Mouse (Mus musculus) cerebellum, adult 2 months (tissue): ENCODE results near the gene Smim20. TPM values are rescaled to one million over a fixed set of nuclear protein-coding genes. Genes with fewer than 3 reads are reported as not detected.
A peak's percentile ranks its signal among the peaks of the same experiment; 100 is the strongest.

Experiments used
- DNase-seq, 2 experiments: peaks; one replicate each; pipeline ENCODE4 v3.0.0; 2021
- H3K27ac ChIP-seq: fragments of 200-500 bp; 2 replicates; pipeline ENCODE4 v1.5.1; 2012; ENCODE audit warnings: low read length, control low read depth, inconsistent platforms; ENCODE audit not compliant: insufficient read depth
- H3K27me3 ChIP-seq: fragments of 200-500 bp; 2 replicates; pipeline ENCODE4 v1.6.1; 2012; ENCODE audit warnings: inconsistent platforms, mild to moderate bottlenecking, low read length, moderate library complexity; ENCODE audit not compliant: control insufficient read depth, insufficient read depth
- H3K4me1 ChIP-seq: fragments of 200-500 bp; 2 replicates; pipeline ENCODE4 v1.6.1; 2011; ENCODE audit warnings: low read length; ENCODE audit not compliant: control insufficient read depth, insufficient read depth
- H3K4me3 ChIP-seq: fragments of 200-500 bp; replicated peaks from 2 replicates; pipeline ENCODE3; 2011; ENCODE audit warnings: mild to moderate bottlenecking, low read depth, low read length, control low read depth; ENCODE audit not compliant: insufficient read depth
- CTCF ChIP-seq: fragments of 200-500 bp; IDR thresholded peaks from 2 replicates; pipeline ENCODE4 v1.5.1; 2011; ENCODE audit warnings: low read depth, mild to moderate bottlenecking, control low read depth, low read length, moderate library complexity, borderline replicate concordance; ENCODE audit not compliant: insufficient read depth
- POLR2A ChIP-seq: fragments of 200-500 bp; IDR thresholded peaks from 2 replicates; pipeline ENCODE4 v1.6.1; 2011; ENCODE audit warnings: low read length, control low read depth, borderline replicate concordance; ENCODE audit not compliant: insufficient read depth
- WGBS: fragments of 180-500 bp; shearing (Covaris S2); methylation state at CpG from one replicate; pipeline ENCODE4 v1.1.7; 2018; 5-methylcytosine and 5-hydroxymethylcytosine counted together
- polyA plus RNA-seq: library from polyadenylated mRNA; depleted of rRNA; stranded (reverse); fragments of >200 nt; gene quantifications from 2 replicates; pipeline ENCODE4 v1.2.3, GENCODE M21; 2012; rRNA removed

Smim20 gene
- 63.4 and 64.5 TPM in 2 replicates for polyA plus RNA-seq

- peak; percentile 45; the same call in 1 of the 2 replicates for TF ChIP-seq POLR2A
- TF ChIP-seq CTCF: no peak
- Histone ChIP-seq H3K4me1 (peaks cover 16% of the 10 kb centered on the region), H3K4me3 (peak within 1 kb of the TSS; percentile 87), H3K27ac (peak within 1 kb of the TSS; percentile 48), H3K27me3 (no peaks in the 10 kb centered on the region)
- WGBS: 15% methylated on average over 53 of the region's 53 CpGs
- DNase-seq: peak; percentile 82 to 85
Observed at GRCm38 (mm10) chr5:53266931-53267853, at the start of gene Smim20. Gene Smim20, plus strand, starts transcription at chr5:53267083.

- no peak for DNase-seq
- no peak overlapping the region for H3K4me3 ChIP-seq
- TF ChIP-seq CTCF (no peak), POLR2A (no peak)
- no peaks in the 10 kb centered on the region for H3K27me3 ChIP-seq
- H3K27ac ChIP-seq: no peak overlapping the region
- 92% methylated on average over 13 of the region's 13 CpGs for WGBS
- no peaks in the 10 kb centered on the region for H3K4me1 ChIP-seq
Observed at GRCm38 (mm10) chr5:53225434-53225833, 41.4 kb upstream of the Smim20 start.

GRCm38 (mm10) chr5:53230560-53230959 lies 36.3 kb upstream of the Smim20 start:
- TF ChIP-seq POLR2A (no peak), CTCF (no peak)
- no peak overlapping the region for H3K4me3 ChIP-seq

GRCm38 (mm10) chr5:53235551-53235950 lies 31.3 kb upstream of the Smim20 start:
- Histone ChIP-seq H3K4me3 (no peak overlapping the region), H3K27ac (no peak overlapping the region), H3K27me3 (no peaks in the 10 kb centered on the region; the same call in 1 of the 2 replicates), H3K4me1 (peaks cover 8% of the 10 kb centered on the region)
- 66% methylated on average over 4 of the region's 4 CpGs for WGBS
- DNase-seq: no peak
- TF ChIP-seq CTCF (no peak), POLR2A (no peak)

More at GRCm38 (mm10) chr5:53230560-53230959, 36.3 kb upstream of the Smim20 start:
- no peak for DNase-seq
- 49% methylated on average over 4 of the region's 4 CpGs for WGBS
- H3K27me3 ChIP-seq: no peaks in the 10 kb centered on the region
- no peak overlapping the region for H3K27ac ChIP-seq
- peaks cover 2% of the 10 kb centered on the region for H3K4me1 ChIP-seq

GRCm38 (mm10) chr5:53236136-53236535 lies 30.7 kb upstream of the Smim20 start:
- TF ChIP-seq CTCF: no peak
- no peak for TF ChIP-seq POLR2A
- DNase-seq: peak in 1 of 2 experiments; percentile 64
- Histone ChIP-seq H3K4me1 (peaks cover 8% of the 10 kb centered on the region), H3K27me3 (no peaks in the 10 kb centered on the region; the same call in 1 of the 2 replicates), H3K4me3 (no peak overlapping the region), H3K27ac (no peak overlapping the region)
- 33% methylated on average over 5 of the region's 5 CpGs for whole genome bisulfite sequencing

GRCm38 (mm10) chr5:53236749-53237148 lies 30.1 kb upstream of the Smim20 start:
- Histone ChIP-seq H3K27ac (no peak overlapping the region), H3K4me1 (peaks cover 8% of the 10 kb centered on the region), H3K4me3 (no peak overlapping the region), H3K27me3 (no peaks in the 10 kb centered on the region; the same call in 1 of the 2 replicates)
- 64% methylated on average over 7 of the region's 8 CpGs for WGBS
- TF ChIP-seq POLR2A (no peak), CTCF (no peak)
- DNase-seq: peak in 1 of 2 experiments; percentile 48

- Histone ChIP-seq H3K4me3 (no peak overlapping the region), H3K4me1 (peaks cover 8% of the 10 kb centered on the region), H3K27ac (no peak overlapping the region), H3K27me3 (no peaks in the 10 kb centered on the region; the same call in 1 of the 2 replicates)
- TF ChIP-seq CTCF (no peak), POLR2A (no peak)
- WGBS: 71% methylated on average over 7 of the region's 7 CpGs
- no peak for DNase-seq
Observed at GRCm38 (mm10) chr5:53238761-53239160, 28.1 kb upstream of the Smim20 start.

GRCm38 (mm10) chr5:53239189-53239588 lies 27.7 kb upstream of the Smim20 start:
- DNase-seq: no peak
- Histone ChIP-seq H3K4me1 (peaks cover 8% of the 10 kb centered on the region), H3K27ac (no peak overlapping the region), H3K27me3 (no peaks in the 10 kb centered on the region; the same call in 1 of the 2 replicates), H3K4me3 (no peak overlapping the region)
- TF ChIP-seq POLR2A (no peak), CTCF (no peak)
- 96% methylated on average over 7 of the region's 7 CpGs for WGBS
